Mouse (Mus musculus) heart, embryonic 14.5 days (tissue): ENCODE data around the gene Theg. TPM values are rescaled to one million over a fixed set of nuclear protein-coding genes. Genes with fewer than 3 reads are reported as not detected.

Source experiments
- ATAC-seq: fragments of 200-750 bp; cut with Nextera tagmentation; 2 replicates; pipeline ENCODE4 v1.8.0; 2017; ENCODE audit warnings: low read depth, moderate TSS enrichment; ENCODE audit not compliant: insufficient number of reproducible peaks, insufficient read depth, low FRiP score
- H3K27ac ChIP-seq, 2 experiments: fragments of 200-500 bp in 1 of 2; fragments of 300-500 bp in 1 of 2; sonication (generic) in 1 of 2; replicated peaks in 1 of 2; 2 replicates each; pipeline ENCODE4 v1.5.1; 2012 to 2014; ENCODE audit warnings: low read depth in 2 of 2, low read length in 2 of 2, control low read depth in 1 of 2, mild to moderate bottlenecking in 1 of 2, mixed read lengths in 1 of 2; ENCODE audit not compliant: control insufficient read depth in 1 of 2, insufficient read depth in 1 of 2
- H3K27me3 ChIP-seq: fragments of 300-500 bp; sonication (generic); 2 replicates; pipeline ENCODE4 v1.6.1; 2014; ENCODE audit warnings: mild to moderate bottlenecking, low read length, control low read depth; ENCODE audit not compliant: control insufficient read depth, insufficient read depth
- H3K36me3 ChIP-seq: fragments of 300-500 bp; sonication (generic); 2 replicates; pipeline ENCODE4 v1.6.1; 2014; ENCODE audit warnings: mild to moderate bottlenecking, control low read depth, low read length, mixed read lengths; ENCODE audit not compliant: control insufficient read depth, insufficient read depth
- H3K4me1 ChIP-seq, 2 experiments: fragments of 200-500 bp in 1 of 2; fragments of 300-500 bp in 1 of 2; sonication (generic) in 1 of 2; 2 replicates each; pipeline ENCODE4 v1.6.1; 2012 to 2014; ENCODE audit warnings: low read length in 2 of 2, control low read depth in 1 of 2, mixed read lengths in 1 of 2; ENCODE audit not compliant: control insufficient read depth in 2 of 2, insufficient read depth in 2 of 2
- H3K4me2 ChIP-seq: fragments of 300-500 bp; sonication (generic); 2 replicates; pipeline ENCODE4 v1.6.1; 2014; ENCODE audit warnings: mild to moderate bottlenecking, low read length
- H3K4me3 ChIP-seq, 2 experiments: fragments of 200-500 bp in 1 of 2; fragments of 300-500 bp in 1 of 2; sonication (generic) in 1 of 2; 2 replicates each; pipeline ENCODE4 v1.5.1; 2012 to 2014; ENCODE audit warnings: low read length in 2 of 2, mild to moderate bottlenecking in 2 of 2, control low read depth in 1 of 2, low read depth in 1 of 2, moderate library complexity in 1 of 2; ENCODE audit not compliant: control insufficient read depth in 1 of 2, insufficient read depth in 1 of 2
- H3K9ac ChIP-seq: fragments of 300-500 bp; sonication (generic); 2 replicates; pipeline ENCODE4 v1.6.1; 2014; ENCODE audit warnings: mild to moderate bottlenecking, low read length
- H3K9me3 ChIP-seq: fragments of 300-500 bp; sonication (generic); 2 replicates; pipeline ENCODE4 v1.6.1; 2016; ENCODE audit warnings: low read length, control low read depth; ENCODE audit not compliant: control insufficient read depth
- WGBS: fragments of 180-500 bp; shearing (Covaris S2); extraction: QIAGEN DNeasy Blood & Tissue Kit; methylation state at CpG from one replicate; pipeline ENCODE4 v1.1.7; 2014; 5-methylcytosine and 5-hydroxymethylcytosine counted together
- polyA plus RNA-seq: library from polyadenylated mRNA; unstranded; fragments of >200 nt; fragmentation: Nextera tagmentation; extraction: Ambion mirVana; gene quantifications from 2 replicates; pipeline ENCODE4 v1.2.1, GENCODE M21; 2014

Theg gene
- not detected in 2 replicates for polyA plus RNA-seq

DNA sequence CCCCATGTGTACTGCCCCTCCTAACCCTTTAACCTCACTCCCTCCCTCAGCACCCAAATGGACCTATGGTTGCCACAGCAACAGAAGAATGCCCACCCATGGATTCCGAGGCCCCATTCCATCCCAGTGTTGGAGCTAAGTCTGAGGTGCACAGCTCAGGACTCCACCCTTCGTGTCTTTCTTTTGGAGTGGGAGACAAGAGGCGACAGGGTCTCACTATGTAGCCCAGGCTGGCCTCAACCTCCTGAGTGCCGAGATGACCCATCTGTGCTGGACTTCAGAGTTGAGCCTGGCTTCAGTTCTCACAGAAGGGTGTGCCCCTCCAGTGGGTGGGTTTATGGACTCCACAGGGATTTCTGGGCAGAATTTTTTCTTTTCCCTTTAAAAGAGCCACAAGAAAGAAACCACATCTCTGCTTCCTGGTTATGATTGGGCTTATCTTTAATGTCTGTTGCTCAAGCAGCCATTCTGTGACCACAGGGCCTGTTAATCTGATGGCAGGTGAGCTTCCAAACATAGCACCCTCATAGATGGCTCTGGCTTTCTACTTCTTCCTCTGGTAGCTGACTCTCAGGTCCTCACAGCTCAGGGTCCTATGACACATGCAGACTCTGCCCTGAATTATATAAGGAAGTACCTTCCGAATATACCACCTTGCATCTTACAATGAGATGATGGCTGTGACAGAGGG lies at the start of gene Theg:
Theg (minus strand) TSS at position 271 of the 691 bp plus-strand sequence.
- WGBS = 77% methylated on average over 5 of the region's 5 CpGs
- no peak within 1 kb of the TSS for H3K4me3 ChIP-seq
- ATAC-seq = no peak
- H3K4me2 ChIP-seq = no peak within 1 kb of the TSS
- H3K36me3 ChIP-seq = no peaks in the 10 kb centered on the region
- no peaks in the 10 kb centered on the region for H3K9me3 ChIP-seq
- H3K9ac ChIP-seq = no peak within 1 kb of the TSS
- H3K4me1 ChIP-seq = no peaks in the 10 kb centered on the region
- no peaks in the 10 kb centered on the region for H3K27me3 ChIP-seq
- no peak within 1 kb of the TSS for H3K27ac ChIP-seq

DNA sequence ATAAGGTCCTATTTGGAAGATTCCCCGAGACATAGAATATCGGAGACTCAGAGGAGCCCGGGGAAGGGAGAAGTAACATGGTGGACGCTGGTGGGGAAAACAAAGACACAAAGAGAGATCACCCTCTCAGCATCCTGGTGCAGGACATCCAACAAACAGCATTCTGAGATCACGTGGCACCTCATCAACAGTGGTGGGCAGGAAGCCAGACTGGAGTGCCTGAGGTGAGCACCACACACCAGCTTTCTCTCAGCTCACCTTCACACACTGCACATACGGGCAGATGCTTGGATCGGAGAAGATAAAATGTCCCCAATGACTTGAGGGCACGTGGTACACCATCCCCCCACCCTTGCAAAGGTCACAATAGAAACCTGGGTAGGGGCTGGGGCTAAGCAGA lies 49.2 kb upstream of the Theg start:
- Histone ChIP-seq H3K36me3 (no peaks in the 10 kb centered on the region), H3K4me1 (peaks cover 0 to 10% of the 10 kb centered on the region in 2 experiments; a peak in 1 of 4 replicates), H3K4me2 (no peak overlapping the region), H3K4me3 (no peak overlapping the region), H3K9me3 (0 out of 2 replicates have a peak, but pooled peaks cover 3% of the 10 kb centered on the region), H3K9ac (no peak overlapping the region), H3K27me3 (peaks cover 44% of the 10 kb centered on the region), H3K27ac (no peak overlapping the region)
- 79% methylated on average over 8 of the region's 8 CpGs for WGBS
- ATAC-seq = no peak

GRCm38 (mm10) chr10:79633006-79633777 lies 46.1 kb upstream of the Theg start:
- H3K9me3 ChIP-seq = 0 out of 2 replicates have a peak, but pooled peaks cover 3% of the 10 kb centered on the region
- H3K4me1 ChIP-seq = no peaks in the 10 kb centered on the region; a peak in 1 of 4 replicates
- no peak overlapping the region for H3K4me2 ChIP-seq
- H3K36me3 ChIP-seq = no peaks in the 10 kb centered on the region
- no peak overlapping the region for H3K27ac ChIP-seq
- 71% methylated on average over 17 of the region's 17 CpGs for WGBS
- peaks cover 22% of the 10 kb centered on the region for H3K27me3 ChIP-seq
- no peak for ATAC-seq
- H3K4me3 ChIP-seq = no peak overlapping the region
- no peak overlapping the region for H3K9ac ChIP-seq

GRCm38 (mm10) chr10:79631432-79631831 lies 44.3 kb upstream of the Theg start:
- no peak overlapping the region for H3K4me3 ChIP-seq
- peaks cover 4% of the 10 kb centered on the region for H3K27me3 ChIP-seq
- H3K4me2 ChIP-seq = no peak overlapping the region
- no peak overlapping the region for H3K9ac ChIP-seq
- no peaks in the 10 kb centered on the region for H3K4me1 ChIP-seq
- no peaks in the 10 kb centered on the region for H3K36me3 ChIP-seq
- 0 out of 2 replicates have a peak, but pooled peaks cover 3% of the 10 kb centered on the region for H3K9me3 ChIP-seq
- no peak for ATAC-seq
- WGBS = 81% methylated on average over 4 of the region's 4 CpGs
- no peak overlapping the region for H3K27ac ChIP-seq

DNA sequence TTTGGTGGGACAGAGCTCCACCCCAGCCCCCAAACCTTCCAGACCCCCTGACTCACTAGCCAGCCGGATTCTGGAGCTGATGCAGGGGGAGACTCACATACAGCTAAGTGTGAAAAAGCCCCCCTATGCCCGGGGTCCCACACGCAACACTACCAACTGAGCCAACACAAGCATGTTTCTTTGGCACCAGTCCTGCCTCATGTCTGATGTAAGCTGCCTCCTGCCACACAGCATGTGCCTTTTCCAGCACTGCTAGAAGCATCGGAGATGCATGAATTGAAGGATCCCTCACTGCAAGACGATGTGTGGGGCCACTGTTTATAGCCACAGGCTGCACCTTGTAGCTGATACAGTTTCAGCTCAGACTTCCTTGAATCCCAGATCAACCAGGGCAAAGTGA lies 41.2 kb upstream of the Theg start:
- Histone ChIP-seq H3K27ac (no peak overlapping the region), H3K9me3 (no peaks in the 10 kb centered on the region), H3K4me2 (no peak overlapping the region), H3K27me3 (no peaks in the 10 kb centered on the region), H3K36me3 (no peaks in the 10 kb centered on the region), H3K9ac (no peak overlapping the region), H3K4me1 (no peaks in the 10 kb centered on the region), H3K4me3 (no peak overlapping the region)
- no peak for ATAC-seq
- 83% methylated on average over 5 of the region's 5 CpGs for WGBS

DNA sequence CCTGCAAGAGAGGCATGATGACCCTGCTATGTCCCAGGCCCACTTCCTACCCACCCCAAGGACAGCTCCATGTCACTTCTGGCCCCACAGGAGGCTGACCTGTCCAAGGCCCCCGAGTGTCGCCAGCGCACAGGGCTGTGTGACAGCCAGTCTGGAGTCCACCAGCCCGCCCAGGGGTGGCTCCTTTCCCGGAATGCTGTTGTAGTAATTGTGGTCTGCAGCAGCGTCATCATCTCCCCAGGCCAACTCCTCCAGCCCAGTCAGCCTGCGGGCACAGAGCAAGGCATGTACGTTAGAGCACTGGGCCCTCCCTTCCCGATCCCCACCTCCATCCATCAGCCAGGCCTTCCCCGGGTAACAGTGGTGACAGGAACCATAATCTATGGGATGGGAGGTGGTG lies 39.0 kb upstream of the Theg start:
- 75% methylated on average over 10 of the region's 10 CpGs for WGBS
- H3K27me3 ChIP-seq = no peaks in the 10 kb centered on the region

GRCm38 (mm10) chr10:79625398-79625797 lies 38.3 kb upstream of the Theg start:
- Histone ChIP-seq H3K4me2 (no peak overlapping the region), H3K4me3 (no peak overlapping the region), H3K4me1 (no peaks in the 10 kb centered on the region), H3K27me3 (no peaks in the 10 kb centered on the region), H3K27ac (no peak overlapping the region), H3K9me3 (no peaks in the 10 kb centered on the region), H3K36me3 (no peaks in the 10 kb centered on the region), H3K9ac (no peak overlapping the region)
- 72% methylated on average over 9 of the region's 9 CpGs for WGBS
- ATAC-seq = no peak

More for the DNA sequence above, 39.0 kb upstream of the Theg start:
- Histone ChIP-seq H3K4me2 (no peak overlapping the region), H3K4me3 (no peak overlapping the region), H3K4me1 (no peaks in the 10 kb centered on the region), H3K9ac (no peak overlapping the region), H3K9me3 (no peaks in the 10 kb centered on the region), H3K27ac (no peak overlapping the region), H3K36me3 (no peaks in the 10 kb centered on the region)
- ATAC-seq = no peak
